29 mouse cellular contexts compared by ENCODE assay signal in genomic region chr8:80497323-80497722, GRCm38 (mm10). TPM values are rescaled to one million over a fixed set of nuclear protein-coding genes. Genes with fewer than 3 reads are reported as not detected.
A peak's percentile ranks its signal among the peaks of the same experiment; 100 is the strongest.
DNase-seq lines count a peak whose midpoint lies in the region; ATAC-seq and TF ChIP-seq lines count a peak whose summit lies in the region.
"Had no signal": no experiment of that assay in that cellular context is flagged by ENCODE, and none has a peak within 500 bp of the region (broad histone marks: within the 10 kb centered on the region; RNA-seq: fewer than 3 reads in every experiment).

No protein-coding gene starts in this region.

- DNase-seq in heart, embryonic 10.5 days (ENCODE audit: low spot score): no peak
- DNase-seq in heart, adult 8-10 months (ENCODE audit: low spot score): no peak
- DNase-seq in MEL (ENCODE audit: low read depth, low spot score): no peak
- no peak for DNase-seq in liver, embryonic 11.5 days (ENCODE audit: low spot score)
- no peak for DNase-seq in retina, embryonic 14.5 days (ENCODE audit: low spot score)
- DNase-seq in lung, postnatal 14 days: no peak
- DNase-seq: adrenal gland, postnatal 36 days; cerebellum, adult 8-10 months; cerebellum, postnatal 25 days; gastrocnemius, postnatal 25 days; heart, adult 2 months; kidney, adult 18-20 months; kidney, postnatal 25 days; thymus, adult 18-20 months; thymus, postnatal 25 days had no signal

- H3K9ac ChIP-seq in MEL (ENCODE audit: control insufficient read depth, low read depth, low read length, poor library complexity, severe bottlenecking): no peak overlapping the region
- H3K9ac ChIP-seq in liver, embryonic 11.5 days (ENCODE audit: low read depth, low read length): peak overlapping the region; percentile 44
- H3K9ac ChIP-seq in liver, embryonic 16.5 days (ENCODE audit: low read depth, low read length): peak overlapping the region; percentile 60
- H3K9ac ChIP-seq: embryonic facial prominence, embryonic 15.5 days; kidney, embryonic 15.5 days; midbrain, embryonic 15.5 days; neural tube, embryonic 15.5 days had no signal

- 0 out of 2 replicates have a peak overlapping the region, but pooled peaks have one; percentile 1 for H3K27ac ChIP-seq in heart, embryonic 10.5 days
- H3K27ac ChIP-seq in MEL (ENCODE audit: control insufficient read depth, low read depth, low read length): no peak overlapping the region
- peak overlapping the region; percentile 63 for H3K27ac ChIP-seq in liver, embryonic 11.5 days (ENCODE audit: low read depth, low read length)
- peak overlapping the region; percentile 99 for H3K27ac ChIP-seq in liver, embryonic 16.5 days (ENCODE audit: low read length)
- H3K27ac ChIP-seq: embryonic facial prominence, embryonic 10.5 days; embryonic facial prominence, embryonic 15.5 days; heart, adult 2 months; kidney, embryonic 15.5 days; midbrain, embryonic 10.5 days; midbrain, embryonic 15.5 days; neural tube, embryonic 15.5 days; stomach, postnatal 0 days had no signal

- TF ChIP-seq CTCF in MEL (IDR thresholded peaks at IDR 0.05 in 2 of 3, conservative IDR thresholded peaks at IDR 0.05 in 1 of 3; ENCODE audit: control insufficient read depth in 1 of 3, insufficient read depth in 1 of 3, low read depth in 2 of 3, low read length in 3 of 3, poor library complexity in 1 of 3, severe bottlenecking in 1 of 3): no peak

- TF ChIP-seq POLR2A in MEL (IDR thresholded peaks at IDR 0.05; ENCODE audit: control insufficient read depth in 1 of 2, insufficient read depth in 1 of 2, low read depth in 1 of 2, low read length in 2 of 2, poor library complexity in 1 of 2): no peak

- TF ChIP-seq RAD21 in MEL (IDR thresholded peaks at IDR 0.05; ENCODE audit: low read depth, low read length): no peak

- 66% methylated on average over 4 of the region's 4 CpGs for WGBS in heart, embryonic 10.5 days
- 51% methylated on average over 4 of the region's 4 CpGs for WGBS in liver, embryonic 11.5 days
- WGBS in liver, embryonic 16.5 days (ENCODE audit: insufficient replicate concordance): 25% methylated on average over 4 of the region's 4 CpGs

- no peaks in the 10 kb centered on the region for H3K4me1 ChIP-seq in heart, embryonic 10.5 days
- H3K4me1 ChIP-seq in MEL (ENCODE audit: control insufficient read depth in 1 of 2, insufficient read depth in 2 of 2, low read length in 2 of 2): peaks cover 24 to 38% of the 10 kb centered on the region in 2 experiments
- H3K4me1 ChIP-seq in liver, embryonic 11.5 days (replicated peaks; ENCODE audit: control insufficient read depth, insufficient read depth, low read length): peaks cover 19% of the 10 kb centered on the region
- H3K4me1 ChIP-seq in liver, embryonic 16.5 days (ENCODE audit: control insufficient read depth, low read depth, low read length): peaks cover 25% of the 10 kb centered on the region

- no peaks in the 10 kb centered on the region for H3K36me3 ChIP-seq in heart, embryonic 10.5 days
- peaks cover 0 to 55% of the 10 kb centered on the region in 2 experiments; a peak in 3 of 4 replicates for H3K36me3 ChIP-seq in MEL (ENCODE audit: control insufficient read depth in 1 of 2, insufficient read depth in 2 of 2, low read length in 2 of 2)
- H3K36me3 ChIP-seq in liver, embryonic 11.5 days (ENCODE audit: control insufficient read depth, insufficient read depth, low read length): no peaks in the 10 kb centered on the region; the same call in 1 of the 2 replicates
- peaks cover 54% of the 10 kb centered on the region for H3K36me3 ChIP-seq in liver, embryonic 16.5 days (ENCODE audit: control insufficient read depth, insufficient read depth)
- H3K36me3 ChIP-seq: embryonic facial prominence, embryonic 10.5 days; embryonic facial prominence, embryonic 15.5 days; kidney, embryonic 15.5 days; midbrain, embryonic 10.5 days; midbrain, embryonic 15.5 days; neural tube, embryonic 15.5 days had no signal

- no peak for ATAC-seq in liver, embryonic 11.5 days (replicated peaks; ENCODE audit: low FRiP score)
- no peak for ATAC-seq in liver, embryonic 16.5 days (ENCODE audit: low read depth)
- ATAC-seq: forebrain, embryonic 14.5 days; hindbrain, embryonic 16.5 days; lung, postnatal 0 days; midbrain, embryonic 15.5 days had no signal

- H3K9me3 ChIP-seq in heart, embryonic 10.5 days: no peaks in the 10 kb centered on the region
- H3K9me3 ChIP-seq in MEL (replicated peaks; ENCODE audit: insufficient read depth, low read length): no peaks in the 10 kb centered on the region
- H3K9me3 ChIP-seq in liver, embryonic 11.5 days (ENCODE audit: control insufficient read depth, low read length): no peaks in the 10 kb centered on the region
- no peaks in the 10 kb centered on the region for H3K9me3 ChIP-seq in liver, embryonic 16.5 days (replicated peaks; ENCODE audit: control insufficient read depth, low read length)
- H3K9me3 ChIP-seq: embryonic facial prominence, embryonic 10.5 days; embryonic facial prominence, embryonic 15.5 days; G1E; kidney, embryonic 15.5 days; midbrain, embryonic 10.5 days; midbrain, embryonic 15.5 days; neural tube, embryonic 15.5 days had no signal

- H3K79me2 ChIP-seq in MEL (ENCODE audit: control insufficient read depth, insufficient read depth, low read length, poor library complexity): peaks cover 2% of the 10 kb centered on the region; the same call in 1 of the 2 replicates

- H3K27me3 ChIP-seq in heart, embryonic 10.5 days (ENCODE audit: insufficient read depth, poor library complexity, severe bottlenecking): no peaks in the 10 kb centered on the region
- no peaks in the 10 kb centered on the region for H3K27me3 ChIP-seq in MEL (ENCODE audit: control insufficient read depth in 1 of 2, insufficient read depth in 2 of 2, low read length in 2 of 2)
- no peaks in the 10 kb centered on the region for H3K27me3 ChIP-seq in liver, embryonic 11.5 days (replicated peaks; ENCODE audit: control insufficient read depth, insufficient read depth, low read length)
- no peaks in the 10 kb centered on the region for H3K27me3 ChIP-seq in liver, embryonic 16.5 days (ENCODE audit: control insufficient read depth, insufficient read depth, low read depth, low read length)
- H3K27me3 ChIP-seq: embryonic facial prominence, embryonic 15.5 days; kidney, embryonic 15.5 days; neural tube, embryonic 15.5 days had no signal

- peak in 1 of 2 experiments; percentile 57; a peak in 2 of 4 replicates for TF ChIP-seq EP300 in MEL (IDR thresholded peaks at IDR 0.05; ENCODE audit: low read depth in 1 of 2, low read length in 2 of 2)

- peak overlapping the region; percentile 60 for H3K4me2 ChIP-seq in liver, embryonic 11.5 days
- peak overlapping the region; percentile 87 for H3K4me2 ChIP-seq in liver, embryonic 16.5 days (ENCODE audit: low read depth, low read length)
- H3K4me2 ChIP-seq: embryonic facial prominence, embryonic 15.5 days; kidney, embryonic 15.5 days; midbrain, embryonic 15.5 days; neural tube, embryonic 15.5 days had no signal

- H3K4me3 ChIP-seq in heart, embryonic 10.5 days: no peak overlapping the region
- no peak overlapping the region for H3K4me3 ChIP-seq in MEL (ENCODE audit: control insufficient read depth in 1 of 2, insufficient read depth in 1 of 2, low read depth in 2 of 2, low read length in 2 of 2)
- peak overlapping the region; percentile 38 for H3K4me3 ChIP-seq in liver, embryonic 11.5 days (ENCODE audit: low read depth, low read length)
- peak overlapping the region; percentile 69 for H3K4me3 ChIP-seq in liver, embryonic 16.5 days (ENCODE audit: low read depth, low read length)
- H3K4me3 ChIP-seq: embryonic facial prominence, embryonic 10.5 days; embryonic facial prominence, embryonic 15.5 days; heart, adult 2 months; kidney, embryonic 15.5 days; midbrain, embryonic 10.5 days; midbrain, embryonic 15.5 days; neural tube, embryonic 15.5 days had no signal

TF ChIP-seq in MEL, 35 proteins besides CTCF, POLR2A, EP300 and RAD21:
- TF ChIP-seq TCF12 (IDR thresholded peaks at IDR 0.05; ENCODE audit: low read depth, low read length): peak; percentile 67
- no peak for TF ChIP-seq JUND (IDR thresholded peaks at IDR 0.05; ENCODE audit: low read depth, low read length)
- peak; percentile 45 for TF ChIP-seq ETS1 (IDR thresholded peaks at IDR 0.05; ENCODE audit: low read depth, low read length)
- no peak for TF ChIP-seq CHD1 (IDR thresholded peaks at IDR 0.05; ENCODE audit: low read depth, low read length)
- TF ChIP-seq GABPA (IDR thresholded peaks at IDR 0.05; ENCODE audit: low read depth, low read length): no peak

RNA-seq across cellular contexts. Expression of gene Gypa, which starts 3.7 kb away (rescaled TPM):
- 34.3 and 45.8 TPM in 2 replicates for polyA plus RNA-seq in heart, embryonic 10.5 days (2016; fragmentation: Nextera tagmentation; extraction: Ambion mirVana)
- under 1 TPM in 3 of 4 experiments, not detected in 1; 0.22 to 0.54 (median 0.52) TPM for total RNA-seq in heart, adult 8-10 months (2022)
- 13.4 and 15.9 TPM in 2 replicates for total RNA-seq in MEL (2012; rRNA removed)
- 10 to 100 TPM in 1 of 2 experiments, not detected in 1; 19.8 TPM for polyA plus RNA-seq in MEL (2012; ENCODE audit: insufficient read depth in 1 of 2, insufficient read length in 2 of 2, low read depth in 1 of 2, low replicate concordance in 2 of 2, missing spikeins in 1 of 2)
- 197 and 222 TPM in 2 replicates for polyA plus RNA-seq in liver, embryonic 11.5 days (2014; fragmentation: Nextera tagmentation; extraction: Ambion mirVana)
- polyA plus RNA-seq in liver, embryonic 16.5 days (2015; fragmentation: Nextera tagmentation; extraction: Ambion mirVana): 642 and 710 TPM in 2 replicates
- total RNA-seq: layer of hippocampus, postnatal 10 days had no signal
- polyA plus RNA-seq: liver, adult 2 months had no signal

Comparison
In these comparisons a context has a peak if more than half of its experiments do, and no peak if none do; other contexts are left out.
1. H3K4me3 ChIP-seq: peak in liver, embryonic 11.5 days (single experiment) and liver, embryonic 16.5 days (single experiment); none in heart, embryonic 10.5 days (single experiment) and MEL (0 of 2).